Mouse (Mus musculus): ENCODE measurements around the gene Hmg20a. TPM values are rescaled to one million over a fixed set of nuclear protein-coding genes. Genes with fewer than 3 reads are reported as not detected.
A peak's percentile ranks its signal among the peaks of the same experiment; 100 is the strongest.

The Hmg20a gene
- polyA plus RNA-seq, 1 experiment from 2014 or later = 38.1 TPM

DNA sequence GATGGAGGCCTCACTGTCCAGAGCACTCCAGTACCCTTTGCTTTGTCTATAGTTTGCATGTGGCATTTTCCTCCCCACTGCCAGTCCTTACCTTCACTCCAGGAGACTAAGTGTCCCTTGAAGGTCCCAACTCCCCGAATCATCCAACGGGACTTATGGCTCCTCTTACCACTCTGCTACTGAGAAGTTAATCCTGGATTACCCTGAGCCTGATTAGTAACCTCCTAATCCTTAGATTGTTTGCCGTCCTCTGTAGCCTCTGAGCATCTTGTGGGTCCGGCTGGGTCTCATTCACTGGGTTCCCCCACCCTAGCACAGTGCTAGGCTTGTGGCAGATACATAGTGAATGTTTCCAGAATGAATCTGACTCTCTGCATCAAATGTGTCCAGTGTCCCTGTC, 109.5 kb downstream of the Hmg20a start:
- no peak overlapping the region for H3K4me3 ChIP-seq (ENCODE audit: low read length)
- H3K27ac ChIP-seq (ENCODE audit: low read length) = no peak overlapping the region
- no peaks in the 10 kb centered on the region for H3K36me3 ChIP-seq (ENCODE audit: control insufficient read depth, insufficient read depth, low read length)
- no peaks in the 10 kb centered on the region for H3K4me1 ChIP-seq (ENCODE audit: control insufficient read depth, insufficient read depth, low read length)
- H3K9ac ChIP-seq (ENCODE audit: low read depth, low read length) = no peak overlapping the region
- no peak for ATAC-seq
- WGBS = 83% methylated on average over 4 of the region's 4 CpGs
- H3K27me3 ChIP-seq (replicated peaks; ENCODE audit: control insufficient read depth, insufficient read depth, low read length) = no peaks in the 10 kb centered on the region
- H3K4me2 ChIP-seq (ENCODE audit: low read depth, low read length) = no peak overlapping the region
- H3K9me3 ChIP-seq (ENCODE audit: control insufficient read depth, low read length) = no peaks in the 10 kb centered on the region

- no peak overlapping the region for H3K4me3 ChIP-seq (ENCODE audit: low read length)
- no peaks in the 10 kb centered on the region for H3K36me3 ChIP-seq (ENCODE audit: control insufficient read depth, insufficient read depth, low read length)
- peaks cover 3% of the 10 kb centered on the region for H3K4me1 ChIP-seq (ENCODE audit: control insufficient read depth, insufficient read depth, low read length)
- no peak overlapping the region for H3K27ac ChIP-seq (ENCODE audit: low read length)
- H3K27me3 ChIP-seq (replicated peaks; ENCODE audit: control insufficient read depth, insufficient read depth, low read length) = no peaks in the 10 kb centered on the region
- H3K4me2 ChIP-seq (ENCODE audit: low read depth, low read length) = no peak overlapping the region
- no peak for ATAC-seq
- H3K9ac ChIP-seq (ENCODE audit: low read depth, low read length) = no peak overlapping the region
- H3K9me3 ChIP-seq (ENCODE audit: control insufficient read depth, low read length) = no peaks in the 10 kb centered on the region
Observed at GRCm38 (mm10) chr9:56531991-56532390, 113.6 kb downstream of the Hmg20a start.

- 68% methylated on average over 9 of the region's 9 CpGs for WGBS
- H3K9ac ChIP-seq (ENCODE audit: low read depth, low read length) = no peak overlapping the region
- ATAC-seq = peak; percentile 40; the same call in 1 of the 2 replicates
- peaks cover 3% of the 10 kb centered on the region for H3K4me1 ChIP-seq (ENCODE audit: control insufficient read depth, insufficient read depth, low read length)
- no peaks in the 10 kb centered on the region for H3K27me3 ChIP-seq (replicated peaks; ENCODE audit: control insufficient read depth, insufficient read depth, low read length)
- no peaks in the 10 kb centered on the region for H3K36me3 ChIP-seq (ENCODE audit: control insufficient read depth, insufficient read depth, low read length)
- H3K4me2 ChIP-seq (ENCODE audit: low read depth, low read length) = no peak overlapping the region
- no peaks in the 10 kb centered on the region for H3K9me3 ChIP-seq (ENCODE audit: control insufficient read depth, low read length)
- no peak overlapping the region for H3K4me3 ChIP-seq (ENCODE audit: low read length)
- 0 out of 2 replicates have a peak overlapping the region, but pooled peaks have one; percentile 14 for H3K27ac ChIP-seq (ENCODE audit: low read length)
Observed at GRCm38 (mm10) chr9:56533916-56534315, 115.5 kb downstream of the Hmg20a start.

- H3K9ac ChIP-seq (ENCODE audit: low read depth, low read length) = no peak overlapping the region
- no peaks in the 10 kb centered on the region for H3K27me3 ChIP-seq (replicated peaks; ENCODE audit: control insufficient read depth, insufficient read depth, low read length)
- no peak overlapping the region for H3K27ac ChIP-seq (ENCODE audit: low read length)
- no peak for ATAC-seq
- no peak overlapping the region for H3K4me2 ChIP-seq (ENCODE audit: low read depth, low read length)
- no peaks in the 10 kb centered on the region for H3K36me3 ChIP-seq (ENCODE audit: control insufficient read depth, insufficient read depth, low read length)
- WGBS = 51% methylated on average over 7 of the region's 7 CpGs
- H3K4me3 ChIP-seq (ENCODE audit: low read length) = no peak overlapping the region
- peaks cover 6% of the 10 kb centered on the region for H3K4me1 ChIP-seq (ENCODE audit: control insufficient read depth, insufficient read depth, low read length)
- no peaks in the 10 kb centered on the region for H3K9me3 ChIP-seq (ENCODE audit: control insufficient read depth, low read length)
Observed at GRCm38 (mm10) chr9:56534727-56535126, 116.3 kb downstream of the Hmg20a start.

DNA sequence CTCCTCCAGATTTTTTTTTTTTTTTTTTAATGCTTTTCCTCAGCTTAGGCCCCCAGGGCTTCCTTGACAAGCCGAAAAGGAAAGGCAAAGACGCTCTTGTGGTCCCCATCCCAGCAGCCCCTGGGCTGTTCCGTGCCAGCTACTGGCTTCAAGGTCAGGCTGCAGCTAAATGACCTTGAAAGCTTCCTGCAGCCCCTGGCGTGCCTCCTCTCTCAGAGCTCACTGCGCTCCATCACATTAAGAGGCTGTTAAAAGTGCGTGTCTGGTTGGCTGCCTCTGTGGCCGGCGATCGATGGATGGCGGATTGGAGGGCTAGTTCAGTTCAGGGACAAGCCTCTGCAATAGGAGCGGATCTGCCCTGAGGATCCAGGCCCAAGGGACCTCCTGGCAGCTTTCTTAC, 117.0 kb downstream of the Hmg20a start:
- no peak overlapping the region for H3K4me3 ChIP-seq (ENCODE audit: low read length)
- no peaks in the 10 kb centered on the region for H3K9me3 ChIP-seq (ENCODE audit: control insufficient read depth, low read length)
- peaks cover 8% of the 10 kb centered on the region for H3K4me1 ChIP-seq (ENCODE audit: control insufficient read depth, insufficient read depth, low read length)
- no peak overlapping the region for H3K27ac ChIP-seq (ENCODE audit: low read length)
- no peak overlapping the region for H3K9ac ChIP-seq (ENCODE audit: low read depth, low read length)
- H3K36me3 ChIP-seq (ENCODE audit: control insufficient read depth, insufficient read depth, low read length) = no peaks in the 10 kb centered on the region
- no peak overlapping the region for H3K4me2 ChIP-seq (ENCODE audit: low read depth, low read length)
- no peaks in the 10 kb centered on the region for H3K27me3 ChIP-seq (replicated peaks; ENCODE audit: control insufficient read depth, insufficient read depth, low read length)
- 38% methylated on average over 11 of the region's 11 CpGs for WGBS
- ATAC-seq = no peak

GRCm38 (mm10) chr9:56540051-56540450, 121.6 kb downstream of the Hmg20a start:
- Histone ChIP-seq H3K9me3 (ENCODE audit: control insufficient read depth, low read length) (no peaks in the 10 kb centered on the region), H3K36me3 (ENCODE audit: control insufficient read depth, insufficient read depth, low read length) (no peaks in the 10 kb centered on the region), H3K4me3 (ENCODE audit: low read length) (no peak overlapping the region), H3K4me1 (ENCODE audit: control insufficient read depth, insufficient read depth, low read length) (peaks cover 8% of the 10 kb centered on the region), H3K27me3 (replicated peaks; ENCODE audit: control insufficient read depth, insufficient read depth, low read length) (no peaks in the 10 kb centered on the region), H3K27ac (ENCODE audit: low read length) (no peak overlapping the region), H3K4me2 (ENCODE audit: low read depth, low read length) (no peak overlapping the region), H3K9ac (ENCODE audit: low read depth, low read length) (no peak overlapping the region)
- 35% methylated on average over 12 of the region's 12 CpGs for WGBS
- no peak for ATAC-seq

DNA sequence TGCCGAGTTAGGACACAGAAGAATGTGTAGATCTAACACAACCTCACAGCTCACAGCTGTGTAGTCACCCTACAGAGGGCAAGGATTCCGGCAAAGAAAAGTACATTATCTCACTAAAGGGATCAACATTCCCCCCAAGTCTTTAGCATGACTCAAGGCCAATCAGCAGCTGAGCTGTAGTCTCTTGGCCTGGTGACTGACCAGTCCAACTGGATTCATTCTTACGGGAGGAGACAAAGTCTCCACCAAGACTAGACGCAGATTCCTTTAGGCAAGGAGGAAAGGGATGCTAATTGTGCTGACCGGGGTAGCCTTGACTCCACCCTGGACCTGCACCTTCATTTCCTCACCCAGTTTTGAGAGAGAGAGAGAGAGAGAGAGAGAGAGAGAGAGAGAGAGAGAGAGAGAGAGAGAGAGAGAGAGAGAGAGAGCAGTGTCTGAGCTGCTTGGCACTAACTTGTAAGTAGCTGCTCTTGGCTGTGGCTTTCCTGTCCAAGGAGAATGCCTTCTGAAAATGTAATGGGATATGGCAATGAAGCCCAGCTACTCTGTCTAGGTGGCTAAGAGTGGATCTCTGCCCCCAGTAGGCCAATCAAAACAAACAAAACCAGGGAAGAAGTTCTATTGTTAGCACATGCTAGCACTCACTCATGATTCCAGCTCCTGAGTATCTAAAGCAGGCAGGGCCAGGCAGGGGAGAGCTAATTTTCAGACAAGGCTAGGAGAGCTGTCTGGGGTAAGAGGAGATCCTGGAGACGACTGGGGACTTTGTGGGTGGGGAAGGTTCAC, 126.5 kb downstream of the Hmg20a start:
- H3K4me2 ChIP-seq (ENCODE audit: low read depth, low read length) = no peak overlapping the region
- no peak overlapping the region for H3K9ac ChIP-seq (ENCODE audit: low read depth, low read length)
- no peaks in the 10 kb centered on the region for H3K27me3 ChIP-seq (replicated peaks; ENCODE audit: control insufficient read depth, insufficient read depth, low read length)
- no peak for ATAC-seq
- H3K4me3 ChIP-seq (ENCODE audit: low read length) = no peak overlapping the region
- no peaks in the 10 kb centered on the region for H3K9me3 ChIP-seq (ENCODE audit: control insufficient read depth, low read length)
- no peaks in the 10 kb centered on the region for H3K36me3 ChIP-seq (ENCODE audit: control insufficient read depth, insufficient read depth, low read length)
- H3K27ac ChIP-seq (ENCODE audit: low read length) = no peak overlapping the region
- 68% methylated on average over 6 of the region's 6 CpGs for WGBS
- H3K4me1 ChIP-seq (ENCODE audit: control insufficient read depth, insufficient read depth, low read length) = peaks cover under 1% of the 10 kb centered on the region; the same call in 1 of the 2 replicates

Other genes with a start within 250 kb of the Hmg20a start
- gene Peak1, start 542 bp upstream of the Hmg20a start, polyA plus RNA-seq (2015; fragmentation: Nextera tagmentation; extraction: Ambion mirVana) = 7.8 and 9.4 TPM in 2 replicates